Mouse (Mus musculus) cerebellum, postnatal 14 days (tissue): ENCODE measurements around the gene Fcgbp.

Source experiments
- DNase-seq, 2 experiments: peaks; one replicate each; pipeline ENCODE4 v3.0.0; 2021; ENCODE audit warnings: mixed read lengths in 2 of 2

Gene Fcgbp

GRCm38 (mm10) chr7:28151584-28152221 lies 80.7 kb downstream of the Fcgbp start:
- peak; percentile 45 to 69 for DNase-seq

- DNase-seq = peak in 1 of 2 experiments; percentile 26
Observed at GRCm38 (mm10) chr7:28153595-28153994, 82.6 kb downstream of the Fcgbp start.

- DNase-seq = no peak
Observed at GRCm38 (mm10) chr7:28159292-28159691, 88.3 kb downstream of the Fcgbp start.

- DNase-seq = no peak
Observed at GRCm38 (mm10) chr7:28159893-28160292, 88.9 kb downstream of the Fcgbp start.

GRCm38 (mm10) chr7:28161163-28161749 lies 90.2 kb downstream of the Fcgbp start:
- DNase-seq = no peak

GRCm38 (mm10) chr7:28165406-28165805 lies 94.4 kb downstream of the Fcgbp start:
- DNase-seq = no peak

- peak; percentile 76 to 87 for DNase-seq
Observed at GRCm38 (mm10) chr7:28168320-28169115, 97.5 kb downstream of the Fcgbp start.

- DNase-seq = peak; percentile 92 to 94
Observed at GRCm38 (mm10) chr7:28169489-28170422, 98.7 kb downstream of the Fcgbp start, which contains the start of gene Fbl. Gene Fbl, plus strand, starts transcription at chr7:28169710.
